Mouse (Mus musculus) G1E (cell line): Measurements from ENCODE around the gene Srsf5. TPM values are rescaled to one million over a fixed set of nuclear protein-coding genes. Genes with fewer than 3 reads are reported as not detected.

ENCODE experiments used
- ATAC-seq: 2 replicates; pipeline ENCODE4 v1.8.0; 2016; ENCODE audit warnings: mild to moderate bottlenecking; ENCODE audit not compliant: insufficient number of reproducible peaks, poor library complexity, low FRiP score, severe bottlenecking; ENCODE audit errors: extremely low read depth
- DNase-seq: peaks from one replicate; pipeline ENCODE4 v3.0.0; 2012; ENCODE audit warnings: low spot score
- H3K27me3 ChIP-seq: 2 replicates; pipeline ENCODE4 v1.6.1; 2012; ENCODE audit warnings: mild to moderate bottlenecking, low read length, inconsistent platforms; ENCODE audit not compliant: insufficient read depth
- H3K36me3 ChIP-seq: replicated peaks from 2 replicates; pipeline ENCODE3; 2012; ENCODE audit warnings: mild to moderate bottlenecking, inconsistent platforms
- H3K4me1 ChIP-seq: 2 replicates; pipeline ENCODE4 v1.6.1; 2012; ENCODE audit warnings: low read depth, low read length, inconsistent platforms, mixed read lengths; ENCODE audit not compliant: insufficient read depth
- H3K4me3 ChIP-seq: 2 replicates; pipeline ENCODE4 v1.5.1; 2012; ENCODE audit warnings: low read depth, mild to moderate bottlenecking, inconsistent platforms, low read length, moderate library complexity, mixed read lengths
- H3K9me3 ChIP-seq: replicated peaks from 2 replicates; pipeline ENCODE4 v1.6.1; 2012; ENCODE audit warnings: inconsistent platforms
- CTCF ChIP-seq: IDR thresholded peaks from 2 replicates; pipeline ENCODE4 v1.5.1; 2012; ENCODE audit warnings: low read depth, low read length, inconsistent platforms, mixed read lengths
- GATA1 ChIP-seq: IDR thresholded peaks from 2 replicates; pipeline ENCODE4 v1.6.1; 2012; ENCODE audit warnings: borderline replicate concordance, low read length, inconsistent platforms, mixed read lengths
- GATA2 ChIP-seq: IDR thresholded peaks from 2 replicates; pipeline ENCODE4 v1.6.1; 2012; ENCODE audit warnings: low read depth, low read length, inconsistent platforms, borderline replicate concordance
- POLR2AphosphoS5 ChIP-seq: IDR thresholded peaks from 2 replicates; pipeline ENCODE4 v1.6.1; 2012; ENCODE audit warnings: low read depth, low read length, inconsistent platforms; ENCODE audit not compliant: insufficient replicate concordance
- TAL1 ChIP-seq: conservative IDR thresholded peaks from 2 replicates; pipeline ENCODE4 v1.6.1; 2012; ENCODE audit warnings: low read depth, low read length, inconsistent platforms, mixed read lengths
- polyA plus RNA-seq: library from polyadenylated mRNA; stranded (reverse); fragments of >175 nt; gene quantifications from 2 replicates; pipeline ENCODE4 v1.2.3, GENCODE M21; 2012
- total RNA-seq, 2 experiments: library from RNA; stranded (forward) in 1 of 2; stranded (reverse) in 1 of 2; fragments of 200-1000 nt in 1 of 2; fragments of >200 nt in 1 of 2; fragmentation: Nextera tagmentation in 1 of 2; gene quantifications; 2 replicates each; pipeline ENCODE4 v1.2.3; 2014 to 2017

Srsf5 gene
- total and polyA plus RNA-seq, 3 experiments: 297 to 1,080 (median 656) TPM

DNA sequence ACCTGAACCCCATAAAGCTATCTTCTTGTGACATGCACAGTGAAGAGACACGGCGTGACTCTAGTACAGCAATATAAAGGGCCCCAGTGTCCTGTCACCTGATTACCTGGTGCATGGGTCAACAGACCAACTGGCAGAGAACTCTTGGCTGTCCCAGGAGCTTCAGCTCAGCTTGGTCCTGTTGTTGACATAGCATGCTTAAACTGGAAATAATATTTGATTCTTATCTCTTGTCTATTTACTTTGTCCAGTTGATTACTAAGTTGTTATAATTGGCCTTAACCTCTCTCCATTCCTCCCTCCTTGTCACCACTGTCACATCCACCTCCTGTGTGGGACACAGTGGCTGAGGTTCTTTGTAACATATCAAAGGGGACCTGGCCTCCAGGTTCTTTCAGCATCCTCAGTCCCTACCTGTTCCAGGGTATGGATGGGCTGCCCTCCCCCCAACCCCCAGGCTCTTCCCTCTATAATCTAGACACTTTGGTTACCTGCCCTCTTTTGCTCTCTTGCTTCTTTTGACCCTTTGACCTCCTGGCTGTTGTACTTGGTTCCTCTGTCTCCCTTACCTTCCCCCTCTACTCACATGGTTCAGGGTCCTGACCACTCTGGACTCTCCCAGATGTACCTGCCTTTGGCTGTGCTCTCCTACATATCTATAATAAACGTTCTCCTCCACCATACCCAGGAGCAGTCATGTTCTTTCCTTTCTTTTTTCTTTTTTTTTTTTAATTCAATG lies 13.7 kb upstream of the Srsf5 start:
- Histone ChIP-seq H3K9me3 (no peaks in the 10 kb centered on the region), H3K27me3 (peaks cover 18% of the 10 kb centered on the region), H3K4me3 (no peak overlapping the region), H3K36me3 (no peaks in the 10 kb centered on the region), H3K4me1 (no peaks in the 10 kb centered on the region)
- TF ChIP-seq GATA2 (no peak), CTCF (no peak), GATA1 (no peak), TAL1 (no peak), POLR2AphosphoS5 (no peak)
- ATAC-seq (no peak), DNase-seq (no peak)

DNA sequence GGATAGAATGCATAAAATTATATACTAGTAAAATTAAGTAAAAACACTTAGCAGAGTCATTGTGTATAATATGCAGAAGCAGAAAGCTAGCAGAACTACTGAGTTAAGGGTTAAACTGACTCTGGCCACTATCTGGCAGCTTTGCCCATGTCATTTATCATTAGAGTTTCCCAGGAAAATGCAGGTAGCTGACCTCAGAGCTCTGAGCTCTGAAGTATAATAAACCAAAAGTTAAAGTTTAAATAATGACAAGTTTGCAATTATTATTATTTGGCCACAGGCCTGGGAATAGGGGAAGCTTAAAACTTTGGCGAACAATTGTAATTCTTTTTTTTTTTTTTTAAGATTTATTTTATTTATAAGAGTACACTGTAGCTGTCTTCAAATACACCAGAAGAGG lies 12.4 kb upstream of the Srsf5 start:
- no peak overlapping the region for H3K4me3 ChIP-seq
- no peak for TF ChIP-seq CTCF
- TF ChIP-seq GATA2: no peak
- no peak for TF ChIP-seq POLR2AphosphoS5
- no peak for TF ChIP-seq TAL1
- TF ChIP-seq GATA1: no peak
- DNase-seq (no peak), ATAC-seq (no peak)
- H3K9me3 ChIP-seq: no peaks in the 10 kb centered on the region
- H3K27me3 ChIP-seq: peaks cover 18% of the 10 kb centered on the region
- peaks cover 4% of the 10 kb centered on the region for H3K4me1 ChIP-seq
- peaks cover 2% of the 10 kb centered on the region for H3K36me3 ChIP-seq

DNA sequence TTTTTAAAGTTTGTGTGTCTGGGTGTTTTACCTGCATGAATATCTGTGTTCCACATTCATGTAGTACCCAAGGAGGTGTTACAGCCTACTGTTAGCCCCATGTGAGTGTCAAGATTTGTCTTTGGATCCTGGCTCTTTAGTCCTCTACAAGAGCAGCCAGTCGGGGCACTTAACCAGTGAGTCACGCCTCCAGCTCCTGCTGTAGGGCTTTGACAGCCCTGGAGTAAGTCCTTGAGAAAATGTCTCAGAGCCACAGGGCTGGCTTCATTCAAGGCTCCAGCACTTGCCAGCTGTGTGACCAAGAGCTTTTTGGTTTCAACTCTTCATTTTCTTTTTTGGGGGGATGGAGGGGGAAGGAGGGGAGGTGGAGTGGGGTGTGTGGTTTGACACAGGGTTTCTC lies 8.6 kb upstream of the Srsf5 start:
- no peak for ATAC-seq
- DNase-seq: no peak
- peaks cover 5% of the 10 kb centered on the region for H3K36me3 ChIP-seq
- H3K27me3 ChIP-seq: peaks cover 8% of the 10 kb centered on the region
- no peak overlapping the region for H3K4me3 ChIP-seq
- no peaks in the 10 kb centered on the region for H3K9me3 ChIP-seq
- peaks cover 17% of the 10 kb centered on the region for H3K4me1 ChIP-seq
- TF ChIP-seq GATA2: no peak
- no peak for TF ChIP-seq GATA1
- TF ChIP-seq CTCF: no peak
- no peak for TF ChIP-seq TAL1
- no peak for TF ChIP-seq POLR2AphosphoS5

DNA sequence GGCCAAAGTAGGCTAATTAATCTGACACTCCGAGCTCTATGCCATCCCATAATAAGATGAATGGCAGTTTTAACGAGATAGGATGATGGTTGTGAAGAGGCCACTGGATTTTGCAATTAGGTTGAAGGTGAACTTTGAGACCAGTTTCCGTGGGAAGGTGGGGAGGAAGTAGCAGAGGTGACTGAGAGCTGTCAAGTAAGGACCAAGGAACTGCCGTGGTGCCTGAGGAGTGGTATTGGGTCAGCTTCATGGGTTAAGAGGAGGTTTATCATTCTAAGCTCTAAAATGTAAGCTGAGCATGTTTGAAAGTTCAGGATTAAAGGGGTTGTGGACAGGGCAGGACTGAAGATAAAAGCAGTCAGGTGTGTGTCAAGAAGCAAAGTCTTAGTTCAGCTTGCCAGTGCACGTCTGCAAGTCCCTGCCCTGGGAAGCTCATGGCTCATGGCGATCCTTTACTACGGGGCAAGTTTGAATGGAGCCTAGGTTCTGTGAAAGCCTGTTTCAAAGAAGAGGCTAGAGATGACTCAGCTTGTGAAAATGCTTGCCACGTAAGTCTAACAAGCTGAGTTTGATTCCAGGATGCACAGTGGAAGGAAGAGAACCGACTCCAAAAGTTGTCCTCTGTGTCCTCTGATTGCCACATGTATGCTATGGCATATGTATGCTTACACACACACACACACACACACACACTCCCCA lies 7.8 kb upstream of the Srsf5 start:
- TF ChIP-seq GATA1 (no peak), CTCF (no peak), POLR2AphosphoS5 (no peak), TAL1 (no peak), GATA2 (no peak)

DNA sequence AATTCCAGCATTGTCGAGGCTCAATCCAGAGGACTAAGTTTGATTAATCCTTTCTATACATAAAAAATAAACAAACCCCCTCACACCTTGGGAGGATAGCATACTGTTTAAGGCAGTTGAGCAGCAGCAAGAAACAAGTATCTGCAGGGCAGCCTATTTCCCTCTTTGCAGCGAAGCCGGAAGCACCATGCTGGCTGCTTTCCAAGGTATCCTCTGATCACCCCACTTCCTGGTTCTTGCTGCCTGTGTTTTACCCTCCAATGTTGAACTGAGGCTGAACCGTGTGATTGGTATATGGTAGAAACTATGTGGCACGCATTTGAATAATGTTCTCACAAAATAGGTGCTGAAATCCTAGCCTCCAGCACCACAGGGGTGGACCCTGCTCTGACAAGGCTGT lies 6.7 kb upstream of the Srsf5 start:
- 0 out of 2 replicates have a peak, but pooled peaks cover 2% of the 10 kb centered on the region for H3K27me3 ChIP-seq
- peaks cover 27% of the 10 kb centered on the region for H3K4me1 ChIP-seq
- H3K4me3 ChIP-seq: no peak overlapping the region
- H3K9me3 ChIP-seq: no peaks in the 10 kb centered on the region
- ATAC-seq (peak; percentile 59), DNase-seq (peak; percentile 60)
- TF ChIP-seq GATA2: no peak
- H3K36me3 ChIP-seq: peaks cover 13% of the 10 kb centered on the region

More for the DNA sequence above, 7.8 kb upstream of the Srsf5 start:
- Histone ChIP-seq H3K36me3 (peaks cover 9% of the 10 kb centered on the region), H3K4me3 (peak overlapping the region; percentile 14; the same call in 1 of the 2 replicates), H3K9me3 (no peaks in the 10 kb centered on the region), H3K27me3 (0 out of 2 replicates have a peak, but pooled peaks cover 2% of the 10 kb centered on the region), H3K4me1 (peaks cover 17% of the 10 kb centered on the region)
- ATAC-seq (no peak), DNase-seq (no peak)

DNA sequence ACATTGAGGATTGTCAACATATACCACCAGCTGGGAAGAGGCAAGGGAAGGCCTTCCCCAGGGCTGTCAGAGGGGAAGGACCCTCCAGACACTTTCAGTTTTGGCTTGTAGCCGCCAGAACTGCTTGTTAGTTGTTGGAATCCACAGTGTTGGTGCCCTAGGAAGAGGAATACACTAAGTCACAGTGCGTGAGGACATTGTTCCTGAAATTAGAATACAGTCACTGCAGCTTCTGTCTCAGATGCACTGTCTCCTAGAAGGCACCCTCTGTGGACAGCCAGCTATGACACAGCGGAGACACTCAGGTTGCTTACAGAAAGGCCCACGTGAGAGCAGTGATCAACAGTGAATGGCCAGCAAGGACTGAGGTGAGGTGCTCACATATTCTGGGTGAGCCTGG lies 6.1 kb upstream of the Srsf5 start:
- Histone ChIP-seq H3K9me3 (no peaks in the 10 kb centered on the region), H3K27me3 (0 out of 2 replicates have a peak, but pooled peaks cover 2% of the 10 kb centered on the region), H3K4me1 (peaks cover 32% of the 10 kb centered on the region), H3K36me3 (peaks cover 13% of the 10 kb centered on the region), H3K4me3 (no peak overlapping the region)
- TF ChIP-seq CTCF: no peak
- TF ChIP-seq GATA1: no peak
- no peak for TF ChIP-seq POLR2AphosphoS5
- no peak for TF ChIP-seq GATA2
- TF ChIP-seq TAL1: no peak
- DNase-seq (no peak), ATAC-seq (no peak)
